Mouse (Mus musculus) myocyte (in vitro differentiated cells): Measurements from ENCODE around the gene Ttc39d. TPM values are rescaled to one million over a fixed set of nuclear protein-coding genes. Genes with fewer than 3 reads are reported as not detected.
"Not testable (repeated sequence)": the region's sequence is repeated elsewhere in the genome, so short reads cannot be mapped to it uniquely, and the experiment has no call there.

Experiments used
- H3K27me3 ChIP-seq: one replicate; pipeline ENCODE4 v1.6.1; 2011; ENCODE audit not compliant: control insufficient read depth, insufficient read depth, insufficient read length
- H3K36me3 ChIP-seq: one replicate; pipeline ENCODE4 v1.6.1; 2011; ENCODE audit not compliant: control insufficient read depth, insufficient read depth
- H3K4me2 ChIP-seq: one replicate; pipeline ENCODE4 v1.6.1; 2011; ENCODE audit warnings: low read depth, control low read depth
- H3K4me3 ChIP-seq: one replicate; pipeline ENCODE4 v1.5.1; 2011; ENCODE audit warnings: mild to moderate bottlenecking, control low read depth, moderate library complexity
- H3K79me2 ChIP-seq: one replicate; pipeline ENCODE4 v1.6.1; 2011; ENCODE audit not compliant: control insufficient read depth, insufficient read depth
- H3ac ChIP-seq: one replicate; pipeline ENCODE4 v1.6.1; 2011; ENCODE audit not compliant: control insufficient read depth, insufficient read length
- CEBPB ChIP-seq: IDR thresholded peaks from 2 replicates; pipeline ENCODE4 v1.6.1; 2011; ENCODE audit warnings: mild to moderate bottlenecking, moderate library complexity; ENCODE audit not compliant: poor library complexity, insufficient read depth, severe bottlenecking
- E2F4 ChIP-seq: IDR thresholded peaks from one replicate; pipeline ENCODE4 v1.6.1; 2011; ENCODE audit warnings: mild to moderate bottlenecking, control low read depth, moderate library complexity; ENCODE audit not compliant: insufficient read depth
- MAX ChIP-seq: IDR thresholded peaks from one replicate; pipeline ENCODE4 v1.6.1; 2011; ENCODE audit warnings: low read depth, mild to moderate bottlenecking, control low read depth
- MYOD1 ChIP-seq, 3 experiments: IDR thresholded peaks; one replicate each; pipeline ENCODE4 v1.6.1; 2011; ENCODE audit warnings: control low read depth in 2 of 3, low read depth in 2 of 3, mild to moderate bottlenecking in 2 of 3, moderate library complexity in 1 of 3; ENCODE audit not compliant: insufficient read length in 2 of 3, control insufficient read depth in 1 of 3
- MYOG ChIP-seq, 3 experiments: IDR thresholded peaks; one replicate each; pipeline ENCODE4 v1.6.1; 2011; ENCODE audit warnings: control low read depth in 2 of 3, low read depth in 2 of 3, mild to moderate bottlenecking in 2 of 3; ENCODE audit not compliant: insufficient read length in 2 of 3, control insufficient read depth in 1 of 3, insufficient read depth in 1 of 3
- POLR2A ChIP-seq: IDR thresholded peaks from one replicate; pipeline ENCODE4 v1.6.1; 2011; ENCODE audit warnings: low read depth, mild to moderate bottlenecking, control low read depth, moderate library complexity; ENCODE audit not compliant: insufficient read length
- POLR2AphosphoS2 ChIP-seq: IDR thresholded peaks from one replicate; pipeline ENCODE4 v1.6.1; 2011; ENCODE audit warnings: low read depth, control low read depth; ENCODE audit not compliant: insufficient read length
- REST ChIP-seq: IDR thresholded peaks from one replicate; pipeline ENCODE4 v1.6.1; 2011; ENCODE audit warnings: mild to moderate bottlenecking, control low read depth, moderate library complexity; ENCODE audit not compliant: insufficient read depth, insufficient read length
- SRF ChIP-seq: IDR thresholded peaks from one replicate; pipeline ENCODE4 v1.6.1; 2011; ENCODE audit warnings: low read depth; ENCODE audit not compliant: control insufficient read depth, insufficient read length
- TCF12 ChIP-seq: IDR thresholded peaks from one replicate; pipeline ENCODE4 v1.6.1; 2011; ENCODE audit warnings: mild to moderate bottlenecking, control low read depth; ENCODE audit not compliant: poor library complexity, insufficient read depth, severe bottlenecking
- TCF3 ChIP-seq: IDR thresholded peaks from one replicate; pipeline ENCODE4 v1.6.1; 2011; ENCODE audit warnings: low read depth, control low read depth; ENCODE audit not compliant: insufficient read length
- USF1 ChIP-seq: IDR thresholded peaks from one replicate; pipeline ENCODE4 v1.6.1; 2011; ENCODE audit warnings: low read depth, mild to moderate bottlenecking, control low read depth, moderate library complexity
- polyA plus RNA-seq: library from polyadenylated mRNA; unstranded; fragments of >200 nt; fragmentation: generic; extraction: Trizol; gene quantifications from one replicate; pipeline ENCODE4 v1.2.1, GENCODE M21; 2012; ENCODE audit warnings: missing spikeins

Ttc39d gene
- polyA plus RNA-seq, 1 experiment: 0.01 TPM

GRCm38 (mm10) chr17:80174699-80175385, 32.4 kb upstream of the Ttc39d start:
- H3K4me2 ChIP-seq: no peak overlapping the region
- no peak overlapping the region for H3K4me3 ChIP-seq
- H3ac ChIP-seq: no peak overlapping the region
- TF ChIP-seq TCF12 (no peak), MAX (no peak), POLR2AphosphoS2 (no peak), REST (no peak), SRF (no peak), POLR2A (no peak), CEBPB (no peak), MYOG (IDR thresholded peaks at IDR 0.05; ENCODE audit: control insufficient read depth in 1 of 3, insufficient read depth in 1 of 3, insufficient read length in 2 of 3, low read depth in 2 of 3) (no peak), MYOD1 (IDR thresholded peaks at IDR 0.05; ENCODE audit: control insufficient read depth in 1 of 3, insufficient read length in 2 of 3, low read depth in 2 of 3) (no peak), USF1 (no peak), TCF3 (no peak), E2F4 (no peak)
- H3K36me3 ChIP-seq: no peaks in the 10 kb centered on the region
- H3K79me2 ChIP-seq: no peaks in the 10 kb centered on the region
- H3K27me3 ChIP-seq: no peaks in the 10 kb centered on the region

- H3K4me2 ChIP-seq: no peak overlapping the region
- H3K27me3 ChIP-seq: no peaks in the 10 kb centered on the region
- no peaks in the 10 kb centered on the region for H3K79me2 ChIP-seq
- H3K36me3 ChIP-seq: no peaks in the 10 kb centered on the region
- H3K4me3 ChIP-seq: no peak overlapping the region
- no peak overlapping the region for H3ac ChIP-seq
- TF ChIP-seq TCF12 (no peak), MYOG (IDR thresholded peaks at IDR 0.05; ENCODE audit: control insufficient read depth in 1 of 3, insufficient read depth in 1 of 3, insufficient read length in 2 of 3, low read depth in 2 of 3) (no peak), POLR2A (no peak), E2F4 (no peak), MYOD1 (IDR thresholded peaks at IDR 0.05; ENCODE audit: control insufficient read depth in 1 of 3, insufficient read length in 2 of 3, low read depth in 2 of 3) (no peak), POLR2AphosphoS2 (no peak), TCF3 (no peak), SRF (no peak), REST (no peak), MAX (no peak), CEBPB (no peak), USF1 (no peak)
Observed at GRCm38 (mm10) chr17:80175386-80175739, 31.9 kb upstream of the Ttc39d start.

- H3K27me3 ChIP-seq: no peaks in the 10 kb centered on the region
- no peak for TF ChIP-seq REST
- no peak for TF ChIP-seq MYOG (IDR thresholded peaks at IDR 0.05; ENCODE audit: control insufficient read depth in 1 of 3, insufficient read depth in 1 of 3, insufficient read length in 2 of 3, low read depth in 2 of 3)
- no peak for TF ChIP-seq POLR2AphosphoS2
- TF ChIP-seq TCF12: no peak
- TF ChIP-seq USF1: no peak
- no peak for TF ChIP-seq CEBPB
- TF ChIP-seq TCF3: no peak
- TF ChIP-seq MAX: no peak
- TF ChIP-seq MYOD1 (IDR thresholded peaks at IDR 0.05; ENCODE audit: control insufficient read depth in 1 of 3, insufficient read length in 2 of 3, low read depth in 2 of 3): no peak
- no peak for TF ChIP-seq E2F4
- TF ChIP-seq SRF: no peak
- no peak for TF ChIP-seq POLR2A
- H3K36me3 ChIP-seq: no peaks in the 10 kb centered on the region
- no peak overlapping the region for H3K4me2 ChIP-seq
- no peak overlapping the region for H3ac ChIP-seq
- H3K4me3 ChIP-seq: no peak overlapping the region
- H3K79me2 ChIP-seq: no peaks in the 10 kb centered on the region
Observed at GRCm38 (mm10) chr17:80175966-80176365, 31.3 kb upstream of the Ttc39d start.

- not testable (repeated sequence) for H3K27me3 ChIP-seq, H3ac ChIP-seq, H3K79me2 ChIP-seq, H3K4me2 ChIP-seq, H3K4me3 ChIP-seq, H3K36me3 ChIP-seq
Observed at GRCm38 (mm10) chr17:80178846-80179245, 28.4 kb upstream of the Ttc39d start.

- Histone ChIP-seq H3K36me3 (no peaks in the 10 kb centered on the region), H3ac (no peak overlapping the region), H3K4me2 (no peak overlapping the region)
Observed at GRCm38 (mm10) chr17:80179959-80180358, 27.3 kb upstream of the Ttc39d start.

More at GRCm38 (mm10) chr17:80179959-80180358, 27.3 kb upstream of the Ttc39d start:
- H3K79me2 ChIP-seq: no peaks in the 10 kb centered on the region
- H3K27me3 ChIP-seq: no peaks in the 10 kb centered on the region
- no peak for TF ChIP-seq MYOG (IDR thresholded peaks at IDR 0.05; ENCODE audit: control insufficient read depth in 1 of 3, insufficient read depth in 1 of 3, insufficient read length in 2 of 3, low read depth in 2 of 3)
- no peak for TF ChIP-seq SRF
- peak; percentile 44 for TF ChIP-seq USF1
- no peak for TF ChIP-seq TCF3
- peak; percentile 62 for TF ChIP-seq MAX
- TF ChIP-seq MYOD1 (IDR thresholded peaks at IDR 0.05; ENCODE audit: control insufficient read depth in 1 of 3, insufficient read length in 2 of 3, low read depth in 2 of 3): peak in 1 of 3 experiments; percentile 39
- H3K4me3 ChIP-seq: no peak overlapping the region
